Mouse (Mus musculus): ENCODE results near the gene Guca2b.

DNA sequence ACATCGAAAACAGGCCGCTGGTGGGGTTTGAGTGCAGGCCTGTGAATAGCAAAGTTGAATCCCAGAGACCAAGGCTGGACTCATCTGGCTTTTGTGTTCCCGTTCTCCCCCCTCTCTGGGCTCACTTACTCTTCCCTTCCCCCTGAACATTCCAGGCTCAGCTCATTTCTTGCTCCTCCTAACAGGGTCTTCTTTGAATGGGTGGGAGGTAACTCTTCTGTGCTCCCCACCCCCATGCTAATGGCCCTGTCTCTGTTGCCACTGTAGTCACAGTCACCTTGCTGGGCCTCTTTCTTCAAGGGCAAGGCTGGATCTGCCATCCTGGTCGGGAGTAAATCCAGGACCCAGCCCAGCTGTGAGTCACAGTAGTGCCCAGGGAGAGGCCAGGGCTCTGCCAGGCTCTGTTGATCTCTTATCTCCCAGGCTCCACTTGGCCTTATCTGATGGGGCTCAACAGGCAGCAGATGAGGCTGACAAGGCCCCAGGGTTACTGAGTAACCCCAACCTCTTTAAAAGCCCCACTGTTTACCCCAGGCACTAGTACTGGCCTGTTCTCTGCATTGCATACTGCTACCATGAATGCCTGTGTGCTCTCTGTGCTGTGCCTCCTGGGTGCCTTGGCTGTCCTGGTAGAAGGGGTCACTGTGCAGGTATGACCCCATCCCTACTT lies 21.4 kb downstream of the Guca2b start, which contains the start of gene Guca2a:
- TF ChIP-seq CTCF (conservative IDR thresholded peaks at IDR 0.05; ENCODE audit: insufficient read depth, insufficient read length, low read depth, low read length), result no peak
- TF ChIP-seq POLR2A (IDR thresholded peaks at IDR 0.05; ENCODE audit: low read depth, low read length), result no peak
